Mouse (Mus musculus): ENCODE measurements around the gene Gzmk. TPM values are rescaled to one million over a fixed set of nuclear protein-coding genes. Genes with fewer than 3 reads are reported as not detected.

Gzmk gene
- total and polyA plus RNA-seq, 3 experiments = not detected

- H3K27me3 ChIP-seq (ENCODE audit: control insufficient read depth in 1 of 2, insufficient read depth in 2 of 2, low read length in 2 of 2) = no peaks in the 10 kb centered on the region
- no peak overlapping the region for H3K27ac ChIP-seq (ENCODE audit: control insufficient read depth, low read depth, low read length)
- no peaks in the 10 kb centered on the region for H3K4me1 ChIP-seq (ENCODE audit: control insufficient read depth in 1 of 2, insufficient read depth in 2 of 2, low read length in 2 of 2)
- H3K79me2 ChIP-seq (ENCODE audit: control insufficient read depth, insufficient read depth, low read length, poor library complexity) = no peaks in the 10 kb centered on the region
- no peak overlapping the region for H3K4me3 ChIP-seq (ENCODE audit: control insufficient read depth in 1 of 2, insufficient read depth in 1 of 2, low read depth in 2 of 2, low read length in 2 of 2)
- DNase-seq (ENCODE audit: low read depth, low spot score) = no peak
- H3K9me3 ChIP-seq (replicated peaks; ENCODE audit: insufficient read depth, low read length) = no peaks in the 10 kb centered on the region
- no peak overlapping the region for H3K9ac ChIP-seq (ENCODE audit: control insufficient read depth, low read depth, low read length, poor library complexity, severe bottlenecking)
- TF ChIP-seq CHD2 (IDR thresholded peaks at IDR 0.05; ENCODE audit: low read length) (no peak), SMC3 (IDR thresholded peaks at IDR 0.05; ENCODE audit: low read depth, low read length) (no peak), CTCF (IDR thresholded peaks at IDR 0.05 in 2 of 3, conservative IDR thresholded peaks at IDR 0.05 in 1 of 3; ENCODE audit: control insufficient read depth in 1 of 3, insufficient read depth in 1 of 3, low read depth in 2 of 3, low read length in 3 of 3, poor library complexity in 1 of 3, severe bottlenecking in 1 of 3) (no peak), ZNF384 (IDR thresholded peaks at IDR 0.05; ENCODE audit: low read depth, low read length) (no peak), RAD21 (IDR thresholded peaks at IDR 0.05; ENCODE audit: low read depth, low read length) (no peak), RCOR1 (IDR thresholded peaks at IDR 0.05; ENCODE audit: low read depth, low read length) (no peak), TAL1 (IDR thresholded peaks at IDR 0.05; ENCODE audit: low read length) (no peak), HCFC1 (IDR thresholded peaks at IDR 0.05; ENCODE audit: low read depth, low read length) (no peak), USF1 (IDR thresholded peaks at IDR 0.05; ENCODE audit: low read depth, low read length) (no peak), CHD1 (IDR thresholded peaks at IDR 0.05; ENCODE audit: low read depth, low read length) (no peak)
- H3K36me3 ChIP-seq (ENCODE audit: control insufficient read depth in 1 of 2, insufficient read depth in 2 of 2, low read length in 2 of 2) = no peaks in the 10 kb centered on the region
Measured at GRCm38 (mm10) chr13:113203146-113203545, 22.6 kb downstream of the Gzmk start.

DNA sequence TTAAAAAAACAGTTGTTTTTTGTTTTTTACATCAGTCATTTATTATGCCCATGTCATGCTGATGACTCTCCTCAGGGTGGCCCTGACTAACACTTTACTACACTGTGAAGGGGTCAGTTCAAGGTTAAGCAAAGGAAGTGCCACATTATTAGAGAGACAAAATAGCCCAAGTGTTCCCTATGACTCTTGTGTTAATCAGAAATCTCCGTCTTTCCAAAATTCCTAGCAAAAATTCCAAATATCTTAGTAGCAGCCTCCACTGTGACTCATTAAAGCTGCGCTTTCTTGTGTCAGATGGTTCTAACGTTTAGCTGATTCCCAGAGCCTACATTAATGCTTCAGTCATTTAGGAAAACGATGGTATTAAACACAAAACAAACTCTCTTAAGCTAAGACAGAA is 23.5 kb downstream of the Gzmk start:
- no peak overlapping the region for H3K4me3 ChIP-seq (ENCODE audit: control insufficient read depth in 1 of 2, insufficient read depth in 1 of 2, low read depth in 2 of 2, low read length in 2 of 2)
- TF ChIP-seq ELF1 (IDR thresholded peaks at IDR 0.05; ENCODE audit: low read depth, low read length) (no peak), NELFE (IDR thresholded peaks at IDR 0.05; ENCODE audit: low read depth, low read length) (no peak), EP300 (IDR thresholded peaks at IDR 0.05; ENCODE audit: low read depth in 1 of 2, low read length in 2 of 2) (no peak), ZNF384 (IDR thresholded peaks at IDR 0.05; ENCODE audit: low read depth, low read length) (no peak), USF2 (IDR thresholded peaks at IDR 0.05; ENCODE audit: borderline replicate concordance in 1 of 2, insufficient read depth in 1 of 2, low read depth in 1 of 2, low read length in 2 of 2) (no peak), HCFC1 (IDR thresholded peaks at IDR 0.05; ENCODE audit: low read depth, low read length) (no peak), TCF12 (IDR thresholded peaks at IDR 0.05; ENCODE audit: low read depth, low read length) (no peak), MXI1 (IDR thresholded peaks at IDR 0.05; ENCODE audit: low read depth, low read length) (no peak), BHLHE40 (IDR thresholded peaks at IDR 0.05; ENCODE audit: borderline replicate concordance, low read depth, low read length) (no peak), GATA1 (IDR thresholded peaks at IDR 0.05; ENCODE audit: low read depth, low read length) (no peak)
- H3K9ac ChIP-seq (ENCODE audit: control insufficient read depth, low read depth, low read length, poor library complexity, severe bottlenecking) = no peak overlapping the region
- H3K36me3 ChIP-seq (ENCODE audit: control insufficient read depth in 1 of 2, insufficient read depth in 2 of 2, low read length in 2 of 2) = no peaks in the 10 kb centered on the region
- H3K4me1 ChIP-seq (ENCODE audit: control insufficient read depth in 1 of 2, insufficient read depth in 2 of 2, low read length in 2 of 2) = no peaks in the 10 kb centered on the region
- DNase-seq (ENCODE audit: low read depth, low spot score) = no peak
- no peaks in the 10 kb centered on the region for H3K79me2 ChIP-seq (ENCODE audit: control insufficient read depth, insufficient read depth, low read length, poor library complexity)
- no peaks in the 10 kb centered on the region for H3K27me3 ChIP-seq (ENCODE audit: control insufficient read depth in 1 of 2, insufficient read depth in 2 of 2, low read length in 2 of 2)
- H3K27ac ChIP-seq (ENCODE audit: control insufficient read depth, low read depth, low read length) = no peak overlapping the region
- H3K9me3 ChIP-seq (replicated peaks; ENCODE audit: insufficient read depth, low read length) = no peaks in the 10 kb centered on the region
